Mouse (Mus musculus): Measurements from ENCODE around the gene Adm2.

GRCm38 (mm10) chr15:89353837-89354236 lies 31.3 kb downstream of the Adm2 start:
- TF ChIP-seq GATA2 (IDR thresholded peaks at IDR 0.05; ENCODE audit: borderline replicate concordance, low read depth, low read length) = no peak
- TF ChIP-seq TAL1 (conservative IDR thresholded peaks at IDR 0.05; ENCODE audit: low read depth, low read length) = no peak
- TF ChIP-seq CTCF (IDR thresholded peaks at IDR 0.05; ENCODE audit: low read depth, low read length) = no peak
